Mouse (Mus musculus) heart, postnatal 25 days (tissue): ENCODE measurements around the gene Spata13. TPM values are rescaled to one million over a fixed set of nuclear protein-coding genes. Genes with fewer than 3 reads are reported as not detected.
A peak's percentile ranks its signal among the peaks of the same experiment; 100 is the strongest.

Source experiments
- DNase-seq: peaks from one replicate; pipeline ENCODE4 v3.0.0; 2022; ENCODE audit warnings: low spot score
- intact Hi-C: fragments of 180-260 bp; cut with DNase I; formaldehyde crosslinking; loops from one replicate; pipeline ENCODE4 v1.15.1; 2025
- total RNA-seq, 2 experiments: library from RNA; stranded (reverse); gene quantifications; 2 replicates each; pipeline ENCODE4 v1.2.3; 2021

Gene Spata13
- total RNA-seq, 2 experiments from 2014 or later = 17.3 to 18.2 TPM

- intact Hi-C loops = no loop called here
- no peak for DNase-seq
Observed at GRCm38 (mm10) chr14:60704510-60704909, 70.7 kb downstream of the Spata13 start.

- intact Hi-C loops = no loop called here
- DNase-seq = peak; percentile 29
Observed at GRCm38 (mm10) chr14:60704961-60705360, 71.2 kb downstream of the Spata13 start.

GRCm38 (mm10) chr14:60709192-60709591 is 75.4 kb downstream of the Spata13 start:
- intact Hi-C loops = no loop called here

GRCm38 (mm10) chr14:60709749-60710148 is 75.9 kb downstream of the Spata13 start:
- DNase-seq = no peak
- intact Hi-C loops = no loop called here

More at GRCm38 (mm10) chr14:60709192-60709591, 75.4 kb downstream of the Spata13 start:
- DNase-seq = no peak

GRCm38 (mm10) chr14:60711161-60711560 is 77.4 kb downstream of the Spata13 start:
- DNase-seq = no peak
- intact Hi-C loops = loop anchor here (1.0 kb wide), 1 partner anchor 60 kb away; no protein-coding TSS in a partner anchor

- no peak for DNase-seq
- intact Hi-C loops = loop anchor here (1.0 kb wide), 1 partner anchor 60 kb away; no protein-coding TSS in a partner anchor
Observed at GRCm38 (mm10) chr14:60711590-60712288, 77.9 kb downstream of the Spata13 start.

- intact Hi-C loops = no loop called here
- no peak for DNase-seq
Observed at GRCm38 (mm10) chr14:60712289-60712830, 78.6 kb downstream of the Spata13 start.

- no peak for DNase-seq
- intact Hi-C loops = no loop called here
Observed at GRCm38 (mm10) chr14:60715686-60716085, 81.9 kb downstream of the Spata13 start.

- no peak for DNase-seq
- intact Hi-C loops = no loop called here
Observed at GRCm38 (mm10) chr14:60721304-60721703, 87.5 kb downstream of the Spata13 start.

GRCm38 (mm10) chr14:60721938-60722337 is 88.1 kb downstream of the Spata13 start:
- DNase-seq = no peak
- intact Hi-C loops = no loop called here

GRCm38 (mm10) chr14:60726091-60726490 is 92.3 kb downstream of the Spata13 start:
- no peak for DNase-seq
- intact Hi-C loops = no loop called here

GRCm38 (mm10) chr14:60727130-60727529 is 93.3 kb downstream of the Spata13 start:
- intact Hi-C loops = no loop called here
- DNase-seq = no peak

GRCm38 (mm10) chr14:60732081-60732480 is 98.3 kb downstream of the Spata13 start:
- intact Hi-C loops = loop anchor here (2.0 kb wide), 1 partner anchor 39 kb away; no protein-coding TSS in a partner anchor
- DNase-seq = no peak

- DNase-seq = peak; percentile 53
- intact Hi-C loops = loop anchor here (2.0 kb wide), 1 partner anchor 38 kb away; no protein-coding TSS in a partner anchor
Observed at GRCm38 (mm10) chr14:60732787-60733186, 99.0 kb downstream of the Spata13 start.

GRCm38 (mm10) chr14:60733706-60734105 is 99.9 kb downstream of the Spata13 start:
- intact Hi-C loops = loop anchor here (2.0 kb wide), 1 partner anchor 37 kb away; no protein-coding TSS in a partner anchor
- no peak for DNase-seq

GRCm38 (mm10) chr14:60735206-60735605 is 101.4 kb downstream of the Spata13 start:
- intact Hi-C loops = no loop called here
- no peak for DNase-seq

GRCm38 (mm10) chr14:60735848-60736547 is 102.2 kb downstream of the Spata13 start:
- intact Hi-C loops = no loop called here
- no peak for DNase-seq

- DNase-seq = peak; percentile 52
- intact Hi-C loops = no loop called here
Observed at GRCm38 (mm10) chr14:60736591-60737192, 102.9 kb downstream of the Spata13 start.

- DNase-seq = no peak
- intact Hi-C loops = no loop called here
Observed at GRCm38 (mm10) chr14:60737202-60737611, 103.4 kb downstream of the Spata13 start.

GRCm38 (mm10) chr14:60738434-60738938 is 104.7 kb downstream of the Spata13 start:
- no peak for DNase-seq
- intact Hi-C loops = no loop called here
